Mouse (Mus musculus): ENCODE data around the gene Rpsa.

Gene Rpsa

GRCm38 (mm10) chr9:120174436-120175137, 47.1 kb downstream of the Rpsa start:
- peak in 1 of 2 experiments; percentile 44 for DNase-seq

- DNase-seq: no peak
Observed at GRCm38 (mm10) chr9:120178813-120179212, 51.3 kb downstream of the Rpsa start.

Data from cerebellum, postnatal 10 days (tissue).